Mouse (Mus musculus) erythroblast, adult 5-6 weeks (primary cell): ENCODE measurements around the gene Stxbp4. TPM values are rescaled to one million over a fixed set of nuclear protein-coding genes. Genes with fewer than 3 reads are reported as not detected.
A peak's percentile ranks its signal among the peaks of the same experiment; 100 is the strongest.

Source experiments
- ATAC-seq: replicated peaks from 2 replicates; pipeline ENCODE4 v1.8.0; 2016; ENCODE audit warnings: moderate number of reproducible peaks, mild to moderate bottlenecking, moderate TSS enrichment, inconsistent platforms; ENCODE audit not compliant: poor library complexity, low FRiP score, severe bottlenecking
- total RNA-seq, 2 experiments: library from RNA; stranded (forward) in 1 of 2; stranded (reverse) in 1 of 2; fragments of 150-400 nt in 1 of 2; fragments of 200-764, 138-1000 nt in 1 of 2; gene quantifications; 2 replicates each; pipeline versions ENCODE4 v1.2.3 to v1.2.4; 2015 to 2017; ENCODE audit warnings: low replicate concordance in 2 of 2

Stxbp4 gene
- total RNA-seq, 2 experiments from 2014 or later = 28.6 to 41.9 TPM

GRCm38 (mm10) chr11:90575491-90576048 lies 62.3 kb downstream of the Stxbp4 start:
- ATAC-seq = peak; percentile 64

DNA sequence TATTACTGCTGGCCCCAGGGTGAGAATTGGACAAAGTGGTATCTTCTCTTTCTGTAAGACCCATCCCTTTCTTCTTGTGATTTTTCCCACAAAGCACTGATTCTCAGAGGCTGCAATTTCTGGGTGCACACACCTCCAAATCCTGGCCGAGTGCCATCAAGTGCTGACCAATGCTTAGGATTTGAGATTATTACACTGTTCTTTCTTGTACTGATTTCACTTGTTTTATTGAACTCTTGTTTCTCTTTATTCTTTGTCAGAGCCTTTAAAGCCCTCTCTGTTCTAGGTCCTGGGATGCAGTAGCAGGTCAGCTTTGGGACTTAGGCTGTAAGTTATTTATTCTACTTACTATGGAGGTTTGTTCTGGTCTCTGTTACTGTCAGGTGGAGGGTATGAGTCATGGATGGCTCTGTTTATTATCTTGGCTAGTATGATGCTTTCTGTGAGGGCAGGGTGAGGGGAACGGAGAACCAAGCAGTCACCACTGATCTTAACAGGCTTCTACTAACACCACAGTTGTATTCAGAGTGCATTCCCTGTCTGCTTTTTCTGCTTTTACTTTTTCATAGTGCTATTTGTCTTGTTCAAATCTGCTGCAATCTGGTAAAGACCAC lies 67.1 kb downstream of the Stxbp4 start:
- no peak for ATAC-seq

- ATAC-seq = no peak
Measured at GRCm38 (mm10) chr11:90558359-90559047, 79.4 kb downstream of the Stxbp4 start.

DNA sequence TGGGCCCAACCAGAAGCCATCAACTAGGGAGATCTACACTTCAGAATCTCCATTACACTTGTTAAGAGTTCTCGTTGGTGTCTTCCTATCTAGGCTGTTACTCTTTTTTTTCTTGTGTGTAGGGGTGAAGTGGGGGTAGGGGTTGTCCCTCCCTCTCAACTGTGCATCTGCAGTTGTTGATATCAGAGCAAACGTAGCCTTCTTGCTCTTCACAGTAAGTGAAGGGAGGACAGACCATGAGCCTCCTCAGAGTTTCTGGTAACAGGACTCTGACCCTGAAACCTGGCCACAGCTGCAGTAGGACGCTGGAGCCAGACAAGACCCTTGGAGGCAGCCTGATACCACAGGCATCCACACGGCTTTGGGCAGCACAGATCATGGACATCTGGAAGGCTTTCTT lies 81.4 kb downstream of the Stxbp4 start:
- no peak for ATAC-seq

GRCm38 (mm10) chr11:90553963-90554362 lies 83.9 kb downstream of the Stxbp4 start:
- no peak for ATAC-seq

GRCm38 (mm10) chr11:90552303-90553201 lies 85.3 kb downstream of the Stxbp4 start:
- no peak for ATAC-seq

GRCm38 (mm10) chr11:90548560-90548959 lies 89.3 kb downstream of the Stxbp4 start:
- ATAC-seq = no peak

- ATAC-seq = peak; percentile 93
Measured at GRCm38 (mm10) chr11:90538636-90539263, 99.1 kb downstream of the Stxbp4 start.

GRCm38 (mm10) chr11:90525311-90525710 lies 112.6 kb downstream of the Stxbp4 start:
- no peak for ATAC-seq

- no peak for ATAC-seq
Measured at GRCm38 (mm10) chr11:90521040-90521439, 116.8 kb downstream of the Stxbp4 start.

DNA sequence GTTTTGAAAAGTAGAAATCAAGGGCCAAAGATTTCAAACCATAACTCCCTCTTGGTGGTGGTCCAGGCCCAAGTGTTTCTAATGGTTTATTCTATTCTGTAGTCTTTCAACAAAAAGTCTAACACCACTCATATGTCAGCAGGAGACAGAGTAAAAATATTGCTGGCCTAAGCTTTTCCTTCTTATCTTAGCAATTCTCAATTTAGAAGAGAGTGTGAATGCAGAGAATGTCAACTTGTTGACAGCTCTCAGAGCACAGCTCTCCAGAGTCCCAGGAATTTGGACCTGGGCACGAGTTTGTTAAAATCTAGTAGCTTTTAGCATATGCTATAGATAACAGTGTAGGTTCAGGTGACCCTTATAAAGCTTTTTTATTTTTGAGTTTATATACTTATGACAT lies 120.1 kb downstream of the Stxbp4 start:
- no peak for ATAC-seq

GRCm38 (mm10) chr11:90512538-90513219 lies 125.2 kb downstream of the Stxbp4 start:
- no peak for ATAC-seq

GRCm38 (mm10) chr11:90501846-90502245 lies 136.0 kb downstream of the Stxbp4 start:
- no peak for ATAC-seq

GRCm38 (mm10) chr11:90499918-90500317 lies 138.0 kb downstream of the Stxbp4 start:
- no peak for ATAC-seq

- ATAC-seq = no peak
Measured at GRCm38 (mm10) chr11:90498461-90498860, 139.4 kb downstream of the Stxbp4 start.

DNA sequence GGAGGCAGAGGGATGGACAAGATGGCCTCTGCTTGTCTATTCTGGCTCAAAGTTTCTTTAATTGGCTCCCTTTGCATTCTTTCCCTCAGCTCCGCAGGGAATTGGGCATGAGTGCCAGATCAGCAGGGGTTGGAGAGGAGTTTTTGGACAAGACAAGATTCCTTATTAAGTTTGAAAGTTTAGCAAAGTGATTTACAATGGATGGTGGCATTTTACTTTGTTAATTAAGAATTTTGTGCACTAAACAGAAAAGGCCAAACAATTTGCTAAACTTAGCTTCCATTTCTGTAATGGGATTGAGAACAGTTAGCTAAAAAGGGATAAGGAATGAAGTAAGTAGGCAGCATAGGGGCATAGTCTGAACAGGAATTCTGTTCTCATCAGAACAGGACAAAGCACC lies 142.9 kb downstream of the Stxbp4 start:
- no peak for ATAC-seq

DNA sequence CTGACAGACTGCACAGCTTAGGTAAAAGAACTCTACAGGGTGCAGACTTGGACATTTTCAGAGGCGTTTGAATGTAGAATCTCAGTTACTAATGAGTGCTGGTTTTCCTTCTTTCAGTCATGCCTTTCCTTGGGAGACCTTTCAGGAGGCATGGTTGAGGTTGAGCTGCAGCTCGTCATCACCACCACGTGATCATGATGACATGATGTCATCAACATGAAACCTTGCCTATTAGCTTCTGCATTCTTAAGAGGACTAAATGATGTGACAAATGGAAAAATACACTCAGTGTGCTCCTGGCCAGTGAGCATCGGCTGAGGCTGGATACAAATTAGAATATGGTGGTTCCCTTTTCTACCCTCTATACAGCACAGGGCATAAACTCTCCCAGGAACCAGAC lies 145.4 kb downstream of the Stxbp4 start:
- ATAC-seq = no peak

DNA sequence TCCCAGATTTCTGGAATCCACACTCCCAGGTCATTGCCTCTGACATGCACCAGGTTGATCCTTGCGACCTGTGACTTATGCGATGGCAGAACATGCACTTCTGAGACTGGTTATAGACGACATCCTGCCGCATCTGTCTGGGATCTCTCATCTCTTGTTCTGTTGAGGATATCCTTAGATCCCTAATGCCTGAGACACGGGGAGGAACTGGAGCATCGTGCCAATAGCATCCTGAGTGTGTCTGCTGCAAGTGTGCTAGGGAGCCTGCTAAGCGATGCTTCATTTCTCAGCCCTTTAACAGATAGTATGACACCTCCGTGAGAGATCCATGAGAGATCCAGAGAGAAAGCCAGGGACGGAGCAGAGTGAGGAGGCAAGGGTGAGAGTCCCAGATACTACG lies 148.7 kb downstream of the Stxbp4 start:
- no peak for ATAC-seq

DNA sequence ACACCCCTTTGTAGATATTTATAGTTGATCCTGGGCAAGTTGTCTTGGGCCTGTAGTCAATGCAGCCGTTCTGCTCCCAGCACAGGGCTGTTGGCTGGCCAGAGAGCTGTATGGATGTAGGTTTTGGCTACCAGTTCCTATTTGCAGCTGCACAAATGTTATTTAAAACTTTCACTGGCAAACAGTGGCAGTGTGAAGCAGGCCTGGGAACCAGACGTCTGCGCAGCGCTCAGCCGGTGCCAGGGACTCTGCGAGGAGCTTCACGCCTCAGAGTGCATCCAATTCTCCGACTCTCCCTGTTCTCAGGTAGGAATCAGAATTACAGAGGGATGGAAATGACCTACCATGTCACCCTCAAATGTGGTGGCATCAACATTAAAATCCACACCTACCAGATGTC lies 150.2 kb downstream of the Stxbp4 start:
- ATAC-seq = no peak
